Mouse (Mus musculus) testis, adult 2 months (tissue): ENCODE data around the gene Gdf15. TPM values are rescaled to one million over a fixed set of nuclear protein-coding genes. Genes with fewer than 3 reads are reported as not detected.
A peak's percentile ranks its signal among the peaks of the same experiment; 100 is the strongest.

Experiments used
- H3K27ac ChIP-seq: fragments of 200-500 bp; 2 replicates; pipeline ENCODE4 v1.5.1; 2012; ENCODE audit warnings: low read depth, low read length; ENCODE audit not compliant: control insufficient read depth, insufficient read depth
- H3K27me3 ChIP-seq: fragments of 200-500 bp; 2 replicates; pipeline ENCODE4 v1.6.1; 2012; ENCODE audit warnings: mild to moderate bottlenecking, low read length, moderate library complexity; ENCODE audit not compliant: control insufficient read depth, insufficient read depth
- H3K36me3 ChIP-seq: fragments of 200-500 bp; 2 replicates; pipeline ENCODE4 v1.6.1; 2012; ENCODE audit warnings: mild to moderate bottlenecking, low read length; ENCODE audit not compliant: control insufficient read depth, insufficient read depth
- H3K4me1 ChIP-seq: fragments of 200-500 bp; 2 replicates; pipeline ENCODE4 v1.6.1; 2012; ENCODE audit warnings: low read length; ENCODE audit not compliant: control insufficient read depth, insufficient read depth
- H3K4me3 ChIP-seq: fragments of 200-500 bp; 2 replicates; pipeline ENCODE4 v1.5.1; 2012; ENCODE audit warnings: low read depth, mild to moderate bottlenecking, low read length, moderate library complexity, mixed read lengths; ENCODE audit not compliant: control insufficient read depth
- CTCF ChIP-seq: fragments of 200-500 bp; IDR thresholded peaks from 2 replicates; pipeline ENCODE4 v1.5.1; 2012; ENCODE audit warnings: low read depth, mild to moderate bottlenecking, inconsistent platforms, low read length, moderate library complexity; ENCODE audit not compliant: control insufficient read depth, insufficient read depth, insufficient replicate concordance
- POLR2A ChIP-seq: fragments of 200-500 bp; IDR thresholded peaks from 2 replicates; pipeline ENCODE4 v1.6.1; 2012; ENCODE audit warnings: low read depth, mild to moderate bottlenecking, inconsistent platforms, low read length, moderate library complexity; ENCODE audit not compliant: control insufficient read depth
- polyA plus RNA-seq: library from polyadenylated mRNA; depleted of rRNA; stranded (reverse); fragments of >200 nt; gene quantifications from 2 replicates; pipeline ENCODE4 v1.2.3, GENCODE M21; 2012

Gene Gdf15
- polyA plus RNA-seq, 1 experiment = 1.3 TPM

DNA sequence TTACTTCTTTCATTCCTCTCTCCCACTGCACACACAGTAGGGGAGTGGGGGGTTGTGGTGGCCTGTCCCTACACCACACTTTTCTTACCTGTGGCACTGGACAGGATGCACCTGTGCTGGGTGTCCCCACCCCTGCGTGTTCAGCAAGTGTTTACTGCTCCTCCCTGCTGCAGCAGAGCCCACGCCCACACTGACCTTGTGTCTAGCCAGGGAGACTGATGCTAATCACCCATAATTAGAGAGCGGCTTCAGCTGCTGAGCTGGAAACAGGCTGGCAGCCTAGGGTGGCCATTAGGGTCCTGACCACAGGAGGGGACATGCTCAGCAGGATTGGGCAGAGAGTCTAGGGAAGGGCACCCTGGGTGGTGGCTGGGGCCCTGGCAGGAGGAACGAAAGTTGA lies 42.5 kb upstream of the Gdf15 start:
- Histone ChIP-seq H3K36me3 (no peaks in the 10 kb centered on the region), H3K4me1 (peaks cover 21% of the 10 kb centered on the region), H3K27ac (no peak overlapping the region), H3K27me3 (no peaks in the 10 kb centered on the region), H3K4me3 (no peak overlapping the region)
- no peak for TF ChIP-seq CTCF
- TF ChIP-seq POLR2A = no peak

DNA sequence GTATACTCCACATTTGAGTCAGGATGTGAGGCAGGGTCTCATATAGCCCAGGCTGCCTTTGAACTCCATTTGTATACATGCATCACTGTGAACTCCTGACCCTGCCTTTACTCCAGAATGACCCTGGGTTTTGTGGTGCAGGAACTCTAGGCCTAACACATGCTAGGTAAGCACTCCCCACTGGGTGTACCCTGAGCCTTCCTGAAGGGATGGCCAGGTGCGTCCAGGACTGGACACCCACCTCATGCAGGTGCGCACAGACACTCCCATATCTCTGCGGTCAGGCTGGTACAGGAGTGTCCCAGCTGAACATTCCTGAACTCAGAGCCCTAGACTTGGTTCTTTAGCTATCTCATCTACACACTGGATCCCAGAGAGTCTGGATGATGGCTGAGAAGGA lies 41.9 kb upstream of the Gdf15 start:
- peak overlapping the region; percentile 96; the same call in 1 of the 2 replicates for H3K4me3 ChIP-seq
- H3K27me3 ChIP-seq = no peaks in the 10 kb centered on the region
- TF ChIP-seq POLR2A = no peak
- TF ChIP-seq CTCF = no peak
- H3K36me3 ChIP-seq = no peaks in the 10 kb centered on the region
- H3K4me1 ChIP-seq = peaks cover 21% of the 10 kb centered on the region
- H3K27ac ChIP-seq = peak overlapping the region; percentile 95

DNA sequence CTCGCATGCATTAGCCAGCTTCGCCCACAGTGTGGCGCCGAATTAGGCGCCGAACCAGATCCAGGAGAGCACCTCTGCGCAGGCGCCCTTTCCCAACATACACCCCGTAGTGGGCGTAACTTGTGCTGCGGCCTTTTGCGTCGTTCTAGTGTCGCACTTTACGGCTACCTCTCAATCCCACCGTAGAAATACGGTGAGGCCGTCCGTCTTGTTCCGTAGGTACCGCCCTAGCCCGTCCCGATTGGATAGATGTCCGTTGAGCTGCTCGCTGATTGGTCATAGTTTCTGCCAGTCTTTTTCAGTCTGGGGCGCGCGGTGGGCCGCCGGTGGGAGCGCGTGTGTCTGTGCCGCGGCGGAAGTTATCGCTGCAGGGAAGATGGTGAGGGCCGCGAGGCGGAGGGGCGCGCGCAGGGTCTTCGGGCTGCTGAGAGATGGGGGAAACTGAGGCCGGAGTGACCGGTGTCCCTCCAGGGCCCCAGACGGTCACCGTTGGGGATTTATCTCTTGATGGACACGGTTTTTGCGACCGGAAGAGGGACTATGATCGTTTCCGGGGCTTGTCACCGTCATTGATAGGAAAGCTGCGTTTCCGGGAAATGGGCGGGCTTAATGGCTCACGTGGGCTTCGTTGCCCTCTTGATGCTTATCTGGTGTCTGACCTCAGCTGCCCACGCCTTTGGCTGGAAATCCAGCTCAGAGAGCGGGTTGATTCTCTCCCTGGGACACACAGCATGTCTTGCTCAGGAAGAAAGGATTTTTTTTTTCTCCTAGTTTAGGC lies 41.0 kb upstream of the Gdf15 start, which contains the start of gene Lsm4:
Lsm4 (plus strand) TSS at position 170 of the 778 bp plus-strand sequence.
- no peaks in the 10 kb centered on the region for H3K27me3 ChIP-seq
- H3K27ac ChIP-seq = peak within 1 kb of the TSS; percentile 95
- no peaks in the 10 kb centered on the region for H3K36me3 ChIP-seq
- peaks cover 21% of the 10 kb centered on the region for H3K4me1 ChIP-seq
- TF ChIP-seq CTCF = peak; percentile 52; the same call in 1 of the 2 replicates
- peak; percentile 40 for TF ChIP-seq POLR2A
- peak within 1 kb of the TSS; percentile 96 for H3K4me3 ChIP-seq

DNA sequence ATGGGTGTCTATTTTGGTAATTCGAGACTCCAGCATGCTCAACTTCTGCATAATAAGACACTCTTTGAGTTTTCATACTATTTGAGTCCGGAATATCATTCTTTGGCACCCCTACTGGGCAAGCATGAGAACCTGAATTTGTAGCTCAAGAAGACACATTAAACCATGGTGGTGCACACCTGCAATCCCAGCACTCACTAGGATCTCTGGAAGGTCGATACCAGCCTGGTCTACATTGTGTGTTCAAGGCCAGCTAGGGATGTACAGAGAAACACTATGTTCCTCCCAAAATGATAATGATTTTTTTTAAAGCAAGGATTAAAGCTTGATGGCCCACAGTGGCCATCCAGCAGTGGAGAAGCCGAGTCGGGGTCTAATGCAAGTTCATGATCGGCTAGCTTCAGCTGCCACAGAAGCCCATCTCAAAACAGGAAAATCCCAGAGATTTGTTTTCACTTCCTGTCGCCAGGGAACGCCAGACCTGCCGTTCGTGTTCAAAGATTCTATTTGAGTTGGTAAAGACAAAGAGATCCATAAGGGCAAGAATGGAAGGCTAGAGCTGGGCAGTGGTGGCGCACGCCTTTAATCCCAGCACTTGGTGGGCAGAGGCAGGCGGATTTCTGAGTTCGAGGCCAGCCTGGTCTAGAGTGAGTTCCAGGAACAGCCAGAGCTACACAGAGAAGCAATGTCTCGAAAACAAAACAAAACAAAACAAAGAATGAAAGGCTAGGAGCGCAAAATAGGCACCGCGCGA lies 40.2 kb upstream of the Gdf15 start:
- no peaks in the 10 kb centered on the region for H3K36me3 ChIP-seq
- H3K27ac ChIP-seq = peak overlapping the region; percentile 80
- H3K4me1 ChIP-seq = peaks cover 21% of the 10 kb centered on the region
- no peaks in the 10 kb centered on the region for H3K27me3 ChIP-seq
- H3K4me3 ChIP-seq = peak overlapping the region; percentile 96
- TF ChIP-seq POLR2A = no peak
- no peak for TF ChIP-seq CTCF

DNA sequence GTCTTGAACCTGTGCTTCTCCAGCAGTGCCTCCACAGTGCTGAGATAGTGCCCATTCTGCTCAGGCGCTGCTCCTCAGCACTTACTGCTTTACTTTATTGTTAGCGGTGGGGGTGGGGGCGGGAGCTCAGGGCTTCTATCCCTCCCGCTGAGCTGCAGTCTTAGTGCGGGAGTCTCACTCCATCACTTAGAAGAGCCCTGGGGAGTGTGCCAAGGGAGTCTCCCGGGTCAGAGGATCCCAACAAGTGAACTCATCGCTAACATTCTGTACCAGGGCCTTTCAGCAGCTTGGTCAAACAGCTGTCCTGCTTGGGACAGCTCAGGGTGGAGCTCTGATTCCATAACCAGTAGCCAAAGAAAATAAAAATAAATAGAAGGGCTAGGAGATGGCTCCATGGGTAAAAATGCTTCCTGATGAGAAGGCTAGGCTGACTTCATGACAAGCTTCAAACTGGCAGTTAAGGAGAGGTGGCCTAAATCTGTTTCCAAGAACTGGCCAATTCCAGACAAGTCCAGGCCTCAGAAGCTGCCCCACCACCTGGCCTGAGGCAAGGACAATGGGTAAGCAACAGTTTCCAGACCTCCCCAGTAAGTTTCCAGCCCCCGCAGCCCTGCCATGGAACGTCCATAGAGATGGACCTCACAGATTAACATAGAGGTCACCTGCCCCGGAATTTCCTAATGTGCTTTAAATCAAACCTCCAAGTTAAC lies 39.5 kb upstream of the Gdf15 start:
- no peaks in the 10 kb centered on the region for H3K36me3 ChIP-seq
- H3K4me1 ChIP-seq = peaks cover 23% of the 10 kb centered on the region
- TF ChIP-seq CTCF (no peak), POLR2A (no peak)
- no peak overlapping the region for H3K4me3 ChIP-seq
- H3K27me3 ChIP-seq = no peaks in the 10 kb centered on the region
- H3K27ac ChIP-seq = peak overlapping the region; percentile 49; the same call in 1 of the 2 replicates

DNA sequence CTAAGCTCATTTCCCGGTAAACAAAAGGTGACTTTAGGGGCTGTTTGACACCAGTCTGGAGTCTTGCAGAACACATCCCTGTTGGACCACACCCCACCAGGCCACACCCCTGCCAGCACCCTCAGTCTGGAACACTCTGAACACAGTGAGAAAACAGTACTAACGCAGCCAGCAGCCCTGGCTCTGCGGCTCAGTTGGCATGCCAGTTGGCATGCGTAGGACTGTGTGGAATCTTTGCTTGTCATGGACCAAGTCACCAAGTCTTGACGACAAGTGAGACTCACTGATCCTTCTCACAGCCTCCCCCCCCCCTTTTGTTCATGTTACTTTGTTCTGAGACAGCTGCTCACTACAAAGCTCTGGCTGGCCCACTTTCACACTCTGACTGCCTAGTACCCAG lies 34.8 kb upstream of the Gdf15 start:
- TF ChIP-seq CTCF (no peak), POLR2A (no peak)
- H3K4me3 ChIP-seq = no peak overlapping the region
- no peaks in the 10 kb centered on the region for H3K27me3 ChIP-seq
- H3K27ac ChIP-seq = no peak overlapping the region
- no peaks in the 10 kb centered on the region for H3K36me3 ChIP-seq
- peaks cover 4% of the 10 kb centered on the region for H3K4me1 ChIP-seq

DNA sequence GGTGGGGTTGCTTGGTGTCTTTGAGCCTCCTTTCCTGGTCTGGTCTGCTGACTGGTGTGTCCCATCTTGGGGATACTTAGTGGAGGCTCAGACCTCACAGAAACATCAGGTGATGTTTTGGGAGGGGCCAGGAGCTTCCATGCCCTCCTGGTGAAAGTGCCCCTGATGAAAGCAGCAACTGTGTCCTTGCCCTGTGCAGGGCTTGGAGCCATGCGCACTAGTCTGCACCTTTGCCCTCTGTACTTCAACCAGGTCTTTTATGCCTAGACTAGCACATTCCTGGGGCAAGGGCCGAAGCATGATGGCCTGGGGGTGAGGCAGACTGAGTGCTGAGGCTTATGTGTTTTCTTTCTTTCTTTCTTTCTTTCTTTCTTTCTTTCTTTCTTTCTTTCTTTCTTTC lies 33.3 kb upstream of the Gdf15 start:
- H3K36me3 ChIP-seq = no peaks in the 10 kb centered on the region
- peaks cover 2% of the 10 kb centered on the region; the same call in 1 of the 2 replicates for H3K4me1 ChIP-seq
- H3K27ac ChIP-seq = no peak overlapping the region
- TF ChIP-seq POLR2A (no peak), CTCF (no peak)
- no peak overlapping the region for H3K4me3 ChIP-seq
- no peaks in the 10 kb centered on the region for H3K27me3 ChIP-seq
